Mouse (Mus musculus): ENCODE measurements around the gene Sfxn1.

DNA sequence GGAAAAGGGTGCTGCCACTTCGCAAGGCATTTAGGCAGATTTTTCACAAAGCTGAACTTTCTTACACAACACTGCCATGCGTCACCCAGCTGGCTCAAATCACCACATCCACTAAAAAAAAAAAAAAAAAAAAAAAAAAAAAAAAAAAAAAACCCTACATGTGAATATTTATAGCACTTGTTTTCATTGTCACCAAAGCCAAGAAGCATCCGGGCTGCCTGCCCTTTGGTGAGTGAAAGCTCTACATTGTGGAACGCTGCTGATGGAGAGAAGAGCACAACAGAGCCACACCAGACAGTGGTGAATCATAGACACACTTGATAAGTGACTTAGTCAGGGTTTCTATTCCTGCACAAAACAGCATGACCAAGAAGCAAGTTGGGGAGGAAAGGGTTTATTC is 33.7 kb upstream of the Sfxn1 start:
- no peak for TF ChIP-seq CTCF (IDR thresholded peaks at IDR 0.05; ENCODE audit: low read depth)
- TF ChIP-seq EP300 (IDR thresholded peaks at IDR 0.05; ENCODE audit: low read depth): no peak
